Mouse (Mus musculus) liver, postnatal 0 days (tissue): ENCODE measurements around the gene Rab34.

Experiments used
- CTCF ChIP-seq: sonication (generic); IDR thresholded peaks from 2 replicates; pipeline ENCODE4 v1.5.1; 2016; ENCODE audit warnings: antibody characterized with exemption, low read depth
- EP300 ChIP-seq: IDR thresholded peaks from 2 replicates; pipeline ENCODE4 v1.6.1; 2016; ENCODE audit warnings: antibody characterized with exemption, low read depth, mild to moderate bottlenecking

DNA sequence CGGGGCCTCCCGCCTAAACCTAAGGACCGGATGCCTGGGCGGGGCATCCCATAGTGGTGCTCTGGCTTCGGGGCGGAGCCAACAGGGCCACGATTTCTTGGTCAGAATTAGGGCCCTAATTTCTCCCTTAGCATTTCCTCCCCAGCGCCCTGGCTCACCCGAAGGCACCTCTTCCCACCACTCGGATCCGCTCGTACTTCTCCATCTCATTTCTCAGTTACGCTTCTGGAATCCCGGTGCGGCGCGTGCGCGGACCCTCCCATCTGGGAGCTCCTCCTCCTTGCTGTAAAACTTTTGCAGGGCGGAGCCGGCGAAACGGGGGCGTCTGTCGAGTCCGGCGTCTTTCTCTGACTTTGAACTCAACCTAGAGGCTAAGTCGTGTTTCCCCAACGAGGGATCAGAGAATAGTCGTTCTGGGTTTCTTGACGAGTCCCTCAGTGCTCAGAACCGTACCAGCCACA lies 11.8 kb upstream of the Rab34 start, which contains the start of the genes Nek8 and Tlcd1:
- TF ChIP-seq EP300 (no peak; the same call in 1 of the 2 replicates), CTCF (no peak)
